Mouse (Mus musculus) liver, adult 2 months (tissue): ENCODE results near the gene Hus1.

Experiments used
- CTCF ChIP-seq: fragments of 200-500 bp; IDR thresholded peaks from 2 replicates; pipeline ENCODE4 v1.5.1; 2011; ENCODE audit warnings: low read depth, low read length, control low read depth
- POLR2A ChIP-seq: fragments of 200-500 bp; IDR thresholded peaks from 2 replicates; pipeline ENCODE4 v1.6.1; 2011; ENCODE audit warnings: low read length, control low read depth; ENCODE audit not compliant: insufficient read depth; ENCODE audit errors: extremely low read depth

DNA sequence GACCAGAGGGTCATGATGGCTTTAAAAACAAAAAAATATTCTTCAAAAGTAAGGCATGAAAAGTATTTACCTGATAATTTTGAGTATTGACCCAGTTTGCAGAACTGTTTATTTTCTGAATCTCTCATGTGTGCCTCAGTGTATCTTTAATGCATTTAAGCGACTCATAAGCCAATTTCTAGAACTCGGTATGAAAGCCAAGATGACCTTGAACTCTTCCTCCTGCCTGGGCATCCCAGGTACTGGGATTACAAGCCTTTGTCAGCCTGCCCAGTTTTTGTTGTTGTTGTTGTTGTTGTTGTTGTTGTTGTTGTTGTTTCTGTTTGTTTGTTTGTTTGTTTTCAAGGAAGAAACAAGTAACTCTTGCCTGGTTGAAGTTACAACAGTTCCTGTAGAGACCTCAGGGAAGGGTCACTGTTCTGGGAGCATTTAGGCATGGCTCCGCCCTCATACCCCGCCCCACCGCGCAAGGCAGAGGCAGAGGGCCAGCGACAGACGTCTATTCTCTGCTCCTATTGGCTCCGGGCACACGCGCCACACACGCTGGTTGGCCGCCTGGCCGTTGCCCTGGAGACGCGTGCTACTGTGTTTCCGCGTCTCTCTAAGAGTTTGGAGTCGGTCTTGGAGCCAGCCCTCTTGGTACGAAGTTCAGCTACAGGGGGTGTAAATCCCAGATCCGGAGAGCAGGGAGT lies 37.2 kb upstream of the Hus1 start, which contains the start of gene Gm11992:
- TF ChIP-seq POLR2A = no peak
- TF ChIP-seq CTCF = no peak
